Mouse (Mus musculus) limb, embryonic 14.5 days (tissue): ENCODE measurements around the gene Cd320. TPM values are rescaled to one million over a fixed set of nuclear protein-coding genes. Genes with fewer than 3 reads are reported as not detected.
"Not testable (repeated sequence)": the region's sequence is repeated elsewhere in the genome, so short reads cannot be mapped to it uniquely, and the experiment has no call there.

Experiments
- ATAC-seq: fragments of 200-750 bp; cut with Nextera tagmentation; 2 replicates; pipeline ENCODE4 v1.8.0; 2017; ENCODE audit warnings: low read depth, moderate number of reproducible peaks, moderate TSS enrichment; ENCODE audit not compliant: low FRiP score
- DNase-seq: peaks from one replicate; pipeline ENCODE4 v3.0.0-alpha.2; 2015; ENCODE audit warnings: low spot score
- H3K27ac ChIP-seq: fragments of 300-500 bp; sonication (generic); replicated peaks from 2 replicates; pipeline ENCODE4 v1.5.1; 2014; ENCODE audit warnings: low read depth, mild to moderate bottlenecking, low read length, moderate library complexity, mixed read lengths
- H3K27me3 ChIP-seq: fragments of 300-500 bp; sonication (generic); 2 replicates; pipeline ENCODE4 v1.6.1; 2014; ENCODE audit warnings: low read length, mixed read lengths; ENCODE audit not compliant: control insufficient read depth, insufficient read depth
- H3K36me3 ChIP-seq: fragments of 300-500 bp; sonication (generic); 2 replicates; pipeline ENCODE4 v1.6.1; 2014; ENCODE audit warnings: mild to moderate bottlenecking, low read length, moderate library complexity, mixed read lengths; ENCODE audit not compliant: control insufficient read depth, insufficient read depth
- H3K4me1 ChIP-seq: fragments of 300-500 bp; sonication (generic); 2 replicates; pipeline ENCODE4 v1.6.1; 2014; ENCODE audit warnings: antibody characterized with exemption, low read length, mixed read lengths; ENCODE audit not compliant: control insufficient read depth, insufficient read depth
- H3K4me2 ChIP-seq: fragments of 300-500 bp; sonication (generic); replicated peaks from 2 replicates; pipeline ENCODE4 v1.6.1; 2014; ENCODE audit warnings: low read depth, mild to moderate bottlenecking, low read length, moderate library complexity; ENCODE audit not compliant: severe bottlenecking
- H3K4me3 ChIP-seq: fragments of 300-500 bp; sonication (generic); replicated peaks from 2 replicates; pipeline ENCODE4 v1.5.1; 2014; ENCODE audit warnings: low read length
- H3K9ac ChIP-seq: fragments of 300-500 bp; sonication (generic); 2 replicates; pipeline ENCODE4 v1.6.1; 2014; ENCODE audit warnings: mild to moderate bottlenecking, low read depth, low read length, moderate library complexity; ENCODE audit not compliant: severe bottlenecking
- H3K9me3 ChIP-seq: fragments of 300-500 bp; sonication (generic); 2 replicates; pipeline ENCODE4 v1.6.1; 2016; ENCODE audit warnings: low read length; ENCODE audit not compliant: control insufficient read depth
- POLR2A ChIP-seq: fragments of 200-500 bp; IDR thresholded peaks from 2 replicates; pipeline ENCODE4 v1.8.0; 2012; ENCODE audit warnings: inconsistent platforms, mild to moderate bottlenecking, moderate library complexity, borderline replicate concordance; ENCODE audit not compliant: insufficient read depth, insufficient read length; ENCODE audit errors: extremely low read depth
- WGBS: fragments of 180-500 bp; shearing (Covaris S2); extraction: QIAGEN DNeasy Blood & Tissue Kit; methylation state at CpG from one replicate; pipeline ENCODE4 v1.1.7; 2014; 5-methylcytosine and 5-hydroxymethylcytosine counted together
- polyA plus RNA-seq, 2 experiments: library from polyadenylated mRNA; depleted of rRNA in 1 of 2; stranded (reverse) in 1 of 2; unstranded in 1 of 2; fragments of >200 nt; fragmentation: Nextera tagmentation in 1 of 2; extraction: Ambion mirVana in 1 of 2; gene quantifications; 2 replicates each; pipeline versions ENCODE4 v1.2.1 to v1.2.3; 2012 to 2014

Gene Cd320
- polyA plus RNA-seq, 2 experiments: 42.9 to 57.9 TPM

- Histone ChIP-seq H3K9ac (peak overlapping the region; percentile 75), H3K4me2 (peak overlapping the region; percentile 93), H3K9me3 (no peaks in the 10 kb centered on the region), H3K4me3 (peak overlapping the region; percentile 59), H3K36me3 (peaks cover 48% of the 10 kb centered on the region), H3K27me3 (no peaks in the 10 kb centered on the region), H3K27ac (peak overlapping the region; percentile 73), H3K4me1 (peaks cover 12% of the 10 kb centered on the region)
- ATAC-seq: peak; percentile 51
- 15% methylated on average over 33 of the region's 33 CpGs for WGBS
- no peak for DNase-seq
- TF ChIP-seq POLR2A: no peak
Observed at GRCm38 (mm10) chr17:33817969-33818643, 24.8 kb upstream of the Cd320 start.

DNA sequence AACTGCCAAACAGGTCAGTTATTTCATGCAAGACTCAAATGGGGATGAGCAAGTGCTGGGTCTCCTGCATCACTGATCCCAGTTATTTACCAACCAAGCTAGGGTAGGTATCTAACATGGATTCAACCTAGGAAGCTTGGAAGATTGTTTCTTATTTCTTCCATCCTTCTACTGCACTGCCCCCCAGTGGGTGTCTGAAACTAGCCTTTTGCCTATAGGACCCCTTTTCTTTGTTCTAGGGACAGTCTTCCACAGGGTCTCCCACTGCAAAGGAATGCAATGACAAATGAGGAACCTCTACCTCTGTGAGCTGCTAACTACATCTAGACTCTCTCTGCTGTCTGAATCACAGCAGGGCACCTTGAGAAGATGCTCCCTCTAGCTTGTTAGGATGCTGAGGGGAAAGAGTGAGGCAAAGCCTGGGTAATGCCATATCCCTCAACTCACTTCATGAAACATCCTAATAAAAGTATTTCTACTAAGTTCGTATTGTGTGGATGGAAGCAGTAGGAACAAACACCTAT is 20.4 kb upstream of the Cd320 start:
- no peaks in the 10 kb centered on the region for H3K9me3 ChIP-seq
- H3K36me3 ChIP-seq: peaks cover 59% of the 10 kb centered on the region
- no peaks in the 10 kb centered on the region for H3K27me3 ChIP-seq
- peaks cover 15% of the 10 kb centered on the region for H3K4me1 ChIP-seq
- no peak for TF ChIP-seq POLR2A
- no peak overlapping the region for H3K4me3 ChIP-seq
- peak overlapping the region; percentile 78; the same call in 1 of the 2 replicates for H3K4me2 ChIP-seq
- ATAC-seq: no peak
- H3K27ac ChIP-seq: no peak overlapping the region
- no peak for DNase-seq
- H3K9ac ChIP-seq: no peak overlapping the region
- 84% methylated on average over 1 of the region's 1 CpGs for WGBS

GRCm38 (mm10) chr17:33823171-33823570 is 19.7 kb upstream of the Cd320 start:
- peak overlapping the region; percentile 76 for H3K9ac ChIP-seq
- ATAC-seq, DNase-seq, H3K9me3 ChIP-seq, H3K27ac ChIP-seq, H3K27me3 ChIP-seq: not testable (repeated sequence)
- peak overlapping the region; percentile 73 for H3K4me3 ChIP-seq
- H3K4me1 ChIP-seq: peaks cover 11% of the 10 kb centered on the region
- peaks cover 61% of the 10 kb centered on the region for H3K36me3 ChIP-seq
- peak overlapping the region; percentile 78 for H3K4me2 ChIP-seq
- WGBS: 85% methylated on average over 8 of the region's 8 CpGs

DNA sequence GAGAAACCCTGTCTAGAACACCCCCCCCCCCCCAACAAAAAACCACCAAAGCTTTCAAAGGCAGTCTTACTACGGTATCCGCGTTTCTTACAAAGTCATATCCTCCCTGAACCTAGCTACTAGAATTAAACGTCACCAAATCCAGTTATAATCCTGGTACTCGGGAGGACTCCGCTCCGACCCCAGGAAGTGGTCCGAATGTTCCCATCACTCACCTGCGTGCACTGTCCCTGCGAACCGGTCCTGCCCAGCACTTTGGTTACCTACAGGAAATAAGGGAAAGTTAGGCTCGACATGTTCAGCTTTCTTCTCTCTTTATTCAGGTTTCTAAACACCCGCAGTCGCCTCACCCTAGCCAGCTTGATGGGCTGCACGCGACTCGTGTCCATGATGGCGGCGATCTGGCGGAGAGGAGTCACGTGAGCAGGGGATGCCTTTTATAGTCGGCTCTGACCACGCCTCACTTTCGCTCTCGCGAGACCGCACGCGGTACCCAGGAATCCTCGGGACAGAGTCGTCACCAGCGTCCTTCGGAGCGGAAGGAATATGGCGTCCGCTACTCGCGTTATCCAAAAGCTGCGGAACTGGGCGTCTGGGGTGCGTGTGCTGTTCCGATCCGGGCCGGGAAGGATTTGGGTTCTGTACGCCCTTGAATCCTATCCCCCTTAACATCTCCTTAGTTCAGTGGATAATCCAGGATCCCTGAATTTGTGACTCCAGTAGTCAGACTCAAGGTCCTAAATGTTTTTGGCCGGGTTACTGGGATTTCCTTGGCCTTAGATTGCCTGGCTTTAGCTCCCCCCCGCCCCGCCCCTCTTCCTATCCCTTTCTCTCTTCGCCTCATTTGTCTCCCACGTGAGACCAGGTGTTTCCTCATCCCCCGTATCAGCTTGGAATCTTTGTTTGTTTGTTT is 18.6 kb upstream of the Cd320 start, which contains the start of the genes Rps28 and Ndufa7:
TSS of gene Rps28 (minus strand) at position 479 of the 913 bp plus-strand sequence.
TSS of gene Ndufa7 (plus strand) at position 489 of the 913 bp plus-strand sequence.
- peak within 1 kb of the TSS; percentile 76 for H3K9ac ChIP-seq
- peak within 1 kb of the TSS; percentile 78 for H3K4me2 ChIP-seq
- no peaks in the 10 kb centered on the region for H3K9me3 ChIP-seq
- peak within 1 kb of the TSS; percentile 79 for H3K27ac ChIP-seq
- peaks cover 58% of the 10 kb centered on the region for H3K36me3 ChIP-seq
- H3K27me3 ChIP-seq: no peaks in the 10 kb centered on the region
- DNase-seq (peak; percentile 97), ATAC-seq (peak; percentile 94)
- under 1% methylated on average over 51 of the region's 51 CpGs for WGBS
- peak; percentile 93; the same call in 1 of the 2 replicates for TF ChIP-seq POLR2A
- peak within 1 kb of the TSS; percentile 73 for H3K4me3 ChIP-seq
- H3K4me1 ChIP-seq: peaks cover 8% of the 10 kb centered on the region

- not testable (repeated sequence) for DNase-seq, H3K4me1 ChIP-seq, H3K27me3 ChIP-seq, ATAC-seq, H3K9me3 ChIP-seq
- 3% methylated on average over 6 of the region's 6 CpGs for WGBS
- peak overlapping the region; percentile 72 for H3K4me2 ChIP-seq
- H3K27ac ChIP-seq: peak overlapping the region; percentile 79
- H3K4me3 ChIP-seq: peak overlapping the region; percentile 73
- peak overlapping the region; percentile 76 for H3K9ac ChIP-seq
- H3K36me3 ChIP-seq: peaks cover 58% of the 10 kb centered on the region
Observed at GRCm38 (mm10) chr17:33824997-33825330, 17.9 kb upstream of the Cd320 start.
